Mouse (Mus musculus) frontal cortex, postnatal 36 days (tissue): ENCODE results near the gene Cdc26.

Source experiments
- DNase-seq, 2 experiments: peaks; one replicate each; pipeline ENCODE4 v3.0.0; 2022; ENCODE audit warnings: low spot score in 2 of 2

The Cdc26 gene

DNA sequence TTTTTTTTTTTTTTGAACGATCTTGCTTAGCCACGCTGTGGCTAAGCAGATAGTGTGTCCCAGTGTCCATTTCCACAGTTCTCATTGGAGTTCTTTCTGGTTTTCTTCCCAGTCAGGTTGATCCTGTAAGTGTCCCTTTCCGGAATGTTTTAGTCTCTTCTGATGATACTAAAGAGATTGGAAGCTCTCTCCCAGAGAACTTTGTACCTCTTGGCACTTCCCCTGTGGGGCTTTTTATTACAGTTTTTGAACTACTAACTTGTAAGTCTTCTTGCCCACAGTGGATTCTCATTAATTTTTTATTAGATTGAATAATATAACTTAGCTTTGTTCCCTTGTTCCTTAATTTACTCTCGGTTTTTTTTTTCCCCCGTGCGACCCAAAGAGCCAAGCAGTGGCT is 46.9 kb downstream of the Cdc26 start:
- no peak for DNase-seq

GRCm38 (mm10) chr4:62360805-62361455 is 47.5 kb downstream of the Cdc26 start:
- no peak for DNase-seq

- peak; percentile 98 for DNase-seq
These were observed 48.2 kb downstream of the Cdc26 start, which contains the start of the genes Fkbp15 and Slc31a1 for GRCm38 (mm10) chr4:62360088-62360804. Fkbp15 (minus strand) TSS chr4:62360548. Slc31a1 (plus strand) TSS chr4:62360727.

- no peak for DNase-seq
These were observed 49.1 kb downstream of the Cdc26 start for GRCm38 (mm10) chr4:62359256-62359775.

- DNase-seq, result no peak
These were observed 50.8 kb downstream of the Cdc26 start for GRCm38 (mm10) chr4:62357631-62358148.

DNA sequence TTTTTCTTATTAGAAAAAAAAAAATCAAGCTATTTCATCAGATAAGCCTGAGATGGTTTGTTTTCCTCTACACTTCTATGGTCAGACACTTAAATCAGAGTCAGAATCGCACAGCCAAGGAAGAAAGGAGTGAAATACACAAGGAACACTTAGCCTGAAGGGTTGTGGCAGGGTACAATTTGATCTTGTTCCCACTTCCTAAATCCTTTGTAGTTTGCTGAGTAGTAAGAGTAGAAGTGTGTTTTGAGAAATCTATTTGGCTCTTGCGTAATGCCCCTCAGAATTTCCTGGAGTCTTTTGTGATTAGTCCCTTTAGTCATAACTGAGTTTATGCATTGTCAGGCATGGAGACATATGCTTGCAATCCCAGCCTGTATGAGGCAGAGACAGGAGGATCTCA is 59.1 kb downstream of the Cdc26 start:
- DNase-seq, result no peak

DNA sequence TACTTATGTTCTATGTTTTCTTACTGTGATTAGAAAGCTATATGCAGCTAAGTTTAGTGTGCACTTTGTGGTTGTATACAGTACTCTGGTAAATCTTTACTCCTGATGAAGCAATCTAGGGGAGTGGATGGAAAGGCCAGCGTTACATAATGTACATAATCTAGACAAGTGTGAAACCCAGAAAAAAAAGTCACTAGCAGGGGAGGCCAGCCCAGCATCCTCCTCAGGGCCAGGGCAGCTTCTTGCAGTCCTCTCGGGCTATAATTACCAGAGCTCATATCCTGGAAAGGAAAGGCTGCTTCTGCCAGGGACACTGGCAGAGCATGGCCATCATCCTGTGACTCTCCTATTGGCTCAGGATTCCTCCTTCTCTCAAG is 60.1 kb downstream of the Cdc26 start:
- no peak for DNase-seq

DNA sequence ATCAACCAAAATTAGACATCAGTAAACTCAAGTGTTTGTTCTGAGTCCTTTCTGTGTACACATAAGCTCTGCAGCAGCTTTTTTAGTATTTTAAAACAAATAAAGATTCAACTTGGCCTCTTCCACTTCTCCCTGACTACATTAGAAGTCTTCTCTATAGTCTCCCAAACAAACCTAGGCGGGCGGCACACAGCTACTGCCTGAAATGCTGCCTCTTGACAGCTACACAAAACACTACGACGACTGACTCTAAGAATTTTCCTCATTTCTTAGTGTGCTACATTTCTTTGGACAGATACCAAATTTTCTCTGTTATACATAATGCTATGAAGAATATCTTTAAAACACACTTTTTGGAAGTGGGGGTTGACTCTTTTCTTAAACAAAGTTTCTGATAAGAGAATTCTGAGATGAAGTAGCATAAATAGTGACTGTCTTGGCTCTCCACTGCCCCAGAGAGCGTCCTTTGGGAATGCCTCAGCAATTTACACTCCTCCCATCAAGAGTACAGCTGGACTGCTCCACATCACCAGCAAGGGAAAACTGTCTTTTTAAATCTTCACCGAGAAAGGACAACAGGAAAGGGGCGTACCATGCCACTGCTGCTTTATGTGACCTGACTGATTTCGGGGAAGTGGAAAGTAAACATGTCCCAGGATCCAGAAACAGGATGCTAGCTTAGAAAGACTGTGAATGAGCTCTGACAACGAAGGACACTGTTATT is 60.7 kb downstream of the Cdc26 start:
- no peak for DNase-seq

DNA sequence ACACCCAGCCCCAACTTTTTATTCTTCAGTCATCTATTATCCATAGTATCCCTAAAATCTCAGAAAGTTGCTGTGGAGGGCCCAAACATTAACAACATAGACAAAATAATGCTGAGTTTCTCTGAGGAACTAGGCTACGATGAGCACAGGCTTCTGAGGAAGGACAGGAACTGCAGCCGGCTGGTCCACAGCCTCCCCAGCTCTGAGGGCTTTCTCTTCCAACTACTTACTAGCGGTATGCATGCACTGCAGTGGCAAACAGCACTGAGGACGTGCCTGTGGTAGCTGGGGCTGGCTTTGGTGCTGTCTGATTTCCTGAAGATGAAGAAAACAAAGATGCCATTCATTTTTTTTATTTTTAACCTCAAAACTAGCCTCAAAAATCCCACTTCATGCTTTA is 62.6 kb downstream of the Cdc26 start:
- no peak for DNase-seq

GRCm38 (mm10) chr4:62344000-62344399 is 64.4 kb downstream of the Cdc26 start:
- DNase-seq, result no peak

GRCm38 (mm10) chr4:62338536-62338935 is 69.9 kb downstream of the Cdc26 start:
- DNase-seq, result no peak
